Mouse (Mus musculus): ENCODE results near the gene Ntn4. TPM values are rescaled to one million over a fixed set of nuclear protein-coding genes. Genes with fewer than 3 reads are reported as not detected.

Gene Ntn4
- polyA plus RNA-seq (2012): not detected in 2 replicates

DNA sequence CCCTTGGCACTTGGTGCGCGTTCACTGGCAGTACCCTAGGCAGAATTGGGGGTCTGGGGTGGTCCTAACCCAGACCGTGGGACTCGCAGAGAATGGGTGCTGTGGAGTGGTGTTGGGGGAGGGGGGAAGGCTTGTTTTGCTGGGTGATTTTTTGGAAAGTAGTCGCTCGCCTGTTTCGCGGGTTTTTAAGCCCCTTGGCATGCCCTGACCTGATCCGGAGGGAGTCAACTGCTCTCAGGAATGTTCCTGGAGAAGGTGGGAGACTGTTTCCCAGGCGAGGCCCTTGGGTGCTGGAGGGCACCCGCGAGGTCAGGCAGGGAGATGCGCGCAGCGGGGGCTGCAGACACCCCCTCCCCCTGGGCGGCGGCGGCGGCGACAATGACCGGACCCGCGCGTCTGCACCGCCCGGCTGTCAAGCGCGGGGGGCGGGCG, at the start of gene Ntn4:
Ntn4 (plus strand) TSS at position 161 of the 432 bp plus-strand sequence.
- TF ChIP-seq GATA1 (IDR thresholded peaks at IDR 0.05; ENCODE audit: low read length): no peak

DNA sequence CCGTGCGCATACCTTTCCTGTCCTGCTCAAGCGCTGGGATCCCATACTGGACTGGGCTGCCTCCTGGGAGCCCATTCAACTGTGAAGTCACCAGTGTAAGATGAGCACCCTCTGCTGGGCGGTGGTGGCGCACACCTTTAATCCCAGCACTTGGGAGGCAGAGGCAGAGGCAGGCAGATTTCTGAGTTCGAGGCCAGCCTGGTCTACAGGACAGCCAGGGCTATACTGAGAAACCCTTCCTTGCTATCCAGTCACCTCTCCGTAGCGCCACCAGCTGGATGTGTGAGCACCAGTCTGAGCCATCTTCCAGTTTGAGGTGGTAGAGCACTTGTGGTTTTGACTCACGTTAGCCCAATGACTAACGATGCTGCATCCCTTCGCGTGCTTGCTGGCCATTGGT, 48.0 kb upstream of the Ntn4 start:
- no peak for TF ChIP-seq GATA1 (IDR thresholded peaks at IDR 0.05; ENCODE audit: low read length)

DNA sequence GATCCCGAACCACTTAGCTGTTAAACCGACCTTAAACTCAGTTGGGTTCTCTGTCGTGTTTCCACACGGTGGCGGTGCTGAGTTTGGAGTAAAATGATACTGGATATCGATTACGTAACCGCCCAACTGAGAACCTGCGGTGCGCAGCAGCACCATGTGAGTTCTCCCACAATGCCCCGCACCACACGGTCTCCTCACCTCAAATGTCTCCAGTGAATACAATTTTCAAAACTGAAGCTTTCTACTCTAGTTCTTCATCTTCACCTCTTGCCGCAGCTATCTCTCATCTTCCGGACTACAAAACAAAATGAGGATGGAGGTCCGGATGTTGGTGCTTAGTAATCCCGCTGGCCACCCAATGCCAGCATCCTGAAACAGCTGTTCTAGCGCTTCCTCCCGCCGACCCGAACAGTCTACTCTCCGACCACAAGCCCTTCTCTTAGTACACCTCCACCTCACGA, 46.4 kb upstream of the Ntn4 start:
- TF ChIP-seq GATA1 (IDR thresholded peaks at IDR 0.05; ENCODE audit: low read length): no peak

DNA sequence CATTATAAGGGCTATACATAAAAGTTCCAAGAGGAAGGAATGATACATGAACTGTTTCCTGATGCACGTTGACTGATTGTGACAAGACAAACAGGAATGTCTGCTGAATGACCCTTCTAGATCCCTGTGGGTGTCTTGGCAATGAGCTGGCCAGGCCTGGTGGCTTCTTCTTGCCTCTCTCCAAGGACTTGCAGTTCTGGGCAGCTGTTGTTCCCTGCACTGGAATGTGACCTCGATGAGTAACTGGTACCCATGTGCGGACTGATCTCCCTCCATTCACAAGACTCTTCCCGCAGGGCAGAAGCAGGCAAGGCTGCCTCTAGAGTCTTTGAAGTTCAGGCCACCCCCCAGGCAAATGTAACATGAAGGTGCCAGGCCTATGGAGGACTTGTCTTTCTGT, 44.6 kb upstream of the Ntn4 start:
- no peak for TF ChIP-seq GATA1 (IDR thresholded peaks at IDR 0.05; ENCODE audit: low read length)

DNA sequence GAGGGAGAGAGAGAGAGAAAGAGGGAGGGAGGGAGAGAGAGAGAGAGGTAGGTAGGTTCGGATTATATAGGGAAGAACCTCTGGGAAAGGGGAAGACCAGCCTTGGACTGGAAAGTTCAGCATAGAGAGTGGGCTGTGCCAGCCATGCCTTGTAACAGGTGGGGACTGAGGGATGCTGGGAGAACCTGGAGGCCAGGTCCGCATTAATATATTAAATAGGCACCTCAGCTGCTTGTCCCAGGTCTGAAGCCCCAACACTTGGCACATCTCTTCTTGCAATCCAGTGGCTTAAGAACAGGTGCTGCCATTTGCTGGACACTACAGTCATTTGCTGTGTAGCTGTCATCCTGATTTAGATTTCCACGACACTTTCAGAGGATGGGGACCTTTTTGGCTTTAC, 43.8 kb upstream of the Ntn4 start:
- TF ChIP-seq GATA1 (IDR thresholded peaks at IDR 0.05; ENCODE audit: low read length): no peak

DNA sequence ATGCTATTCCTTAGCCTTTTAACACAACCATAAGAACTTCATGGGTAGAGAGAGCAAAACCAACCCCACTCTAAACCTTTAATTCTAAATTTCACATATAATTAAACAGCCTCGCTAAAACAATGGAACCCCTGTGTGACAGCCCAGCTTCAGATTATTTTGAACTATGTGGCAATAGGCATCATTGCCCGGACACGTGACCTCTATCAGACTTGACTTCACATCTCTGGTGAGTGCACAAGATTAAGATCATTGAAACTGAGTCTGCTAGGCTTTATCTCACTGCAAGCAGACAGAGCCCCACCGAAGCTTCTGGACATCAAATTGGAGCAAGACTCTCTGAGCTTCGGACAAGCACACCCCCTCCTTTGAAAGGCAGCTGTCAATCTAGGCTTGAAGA, 38.2 kb upstream of the Ntn4 start:
- TF ChIP-seq GATA1 (IDR thresholded peaks at IDR 0.05; ENCODE audit: low read length): no peak

DNA sequence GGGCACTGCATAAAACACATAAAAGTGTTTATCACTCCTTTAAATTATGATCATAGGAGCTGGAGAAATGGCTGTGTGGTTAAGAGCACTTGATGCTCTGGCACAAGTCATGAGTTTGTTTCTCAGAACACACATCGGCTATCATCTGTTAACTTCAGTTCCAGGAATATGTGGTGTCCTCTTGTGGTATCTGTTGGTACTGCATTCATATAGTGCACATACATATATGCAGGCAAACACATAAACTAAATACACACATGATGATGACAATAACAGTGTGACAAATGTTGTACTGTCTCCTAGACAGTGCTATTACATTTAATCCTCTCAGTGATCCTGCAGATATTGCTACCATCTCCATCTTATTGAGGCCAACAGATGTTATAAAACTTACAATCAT, 37.2 kb upstream of the Ntn4 start:
- TF ChIP-seq GATA1 (IDR thresholded peaks at IDR 0.05; ENCODE audit: low read length): no peak

DNA sequence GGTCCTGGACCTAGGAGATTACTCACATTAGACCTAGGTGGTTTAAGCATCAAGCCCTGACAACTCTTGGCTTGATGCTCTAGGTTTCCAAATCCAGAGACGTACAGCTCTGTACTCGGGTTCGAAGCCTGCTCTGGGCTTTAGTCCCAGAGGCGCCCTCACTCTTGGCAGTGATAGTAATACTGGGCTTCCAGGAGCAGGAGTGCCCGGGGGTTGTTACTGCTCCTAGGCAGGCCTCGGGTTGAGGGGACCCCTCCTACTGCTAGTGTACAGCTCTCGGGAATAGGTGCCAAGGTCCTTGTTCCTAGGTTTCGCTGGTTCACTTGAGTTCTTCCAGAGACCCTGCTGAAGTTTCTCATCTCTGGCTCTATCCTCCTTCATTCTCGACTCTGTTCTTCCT, 34.2 kb upstream of the Ntn4 start:
- no peak for TF ChIP-seq GATA1 (IDR thresholded peaks at IDR 0.05; ENCODE audit: low read length)

DNA sequence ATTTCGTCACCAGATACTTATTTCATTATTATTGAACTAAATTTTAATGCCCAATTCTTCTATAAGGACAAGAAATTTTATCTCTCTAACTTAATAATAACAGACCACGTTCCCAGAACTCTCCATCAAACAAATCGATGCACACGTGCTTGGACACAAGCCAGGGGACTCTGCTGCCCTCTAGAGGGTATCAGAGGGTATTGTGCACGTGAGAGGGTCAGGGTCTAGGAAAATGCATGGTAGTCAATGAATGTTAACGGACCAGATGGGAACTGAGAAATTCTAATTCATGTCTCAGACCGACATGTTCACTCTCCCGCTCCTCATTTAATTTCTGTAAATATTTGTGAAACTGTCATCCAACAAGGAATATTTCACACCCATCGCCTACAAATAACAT, 32.4 kb upstream of the Ntn4 start:
- no peak for TF ChIP-seq GATA1 (IDR thresholded peaks at IDR 0.05; ENCODE audit: low read length)

DNA sequence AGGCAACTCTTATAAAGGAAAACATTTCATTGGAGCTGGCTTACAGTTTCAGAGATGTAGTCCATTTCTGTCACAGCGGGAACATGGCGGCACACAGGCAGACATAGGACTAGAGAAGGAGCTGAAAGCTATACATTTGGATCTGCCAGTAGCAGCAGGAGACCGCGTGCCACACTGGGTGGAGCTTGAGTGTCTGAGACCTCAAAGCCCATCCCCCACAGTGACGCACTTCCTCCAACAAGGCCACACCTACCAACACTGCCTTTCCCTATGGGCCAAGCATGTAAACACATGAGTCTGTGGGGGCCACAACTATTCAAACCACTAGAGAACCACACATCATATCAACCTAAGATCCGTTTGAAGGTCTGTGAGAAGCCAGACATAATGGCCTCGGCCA, 31.2 kb upstream of the Ntn4 start:
- no peak for TF ChIP-seq GATA1 (IDR thresholded peaks at IDR 0.05; ENCODE audit: low read length)

DNA sequence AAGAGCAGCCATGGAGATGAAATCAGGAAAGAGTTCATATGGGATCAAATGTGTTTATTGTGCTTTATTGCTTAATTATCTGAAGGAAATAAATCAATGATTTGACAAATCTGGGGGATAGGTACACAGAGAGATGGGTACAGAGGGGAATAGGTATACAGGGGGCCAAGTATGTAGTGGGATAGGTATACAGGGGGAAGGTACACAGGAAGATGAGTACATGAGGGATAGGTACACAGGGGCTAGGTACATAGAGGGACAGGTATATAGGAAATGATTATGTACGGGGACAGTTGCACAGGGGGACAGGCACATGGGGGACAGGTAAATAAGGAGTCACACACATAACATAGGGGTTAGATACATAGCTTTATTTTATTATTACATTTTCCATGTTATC, 29.6 kb upstream of the Ntn4 start:
- no peak for TF ChIP-seq GATA1 (IDR thresholded peaks at IDR 0.05; ENCODE audit: low read length)

DNA sequence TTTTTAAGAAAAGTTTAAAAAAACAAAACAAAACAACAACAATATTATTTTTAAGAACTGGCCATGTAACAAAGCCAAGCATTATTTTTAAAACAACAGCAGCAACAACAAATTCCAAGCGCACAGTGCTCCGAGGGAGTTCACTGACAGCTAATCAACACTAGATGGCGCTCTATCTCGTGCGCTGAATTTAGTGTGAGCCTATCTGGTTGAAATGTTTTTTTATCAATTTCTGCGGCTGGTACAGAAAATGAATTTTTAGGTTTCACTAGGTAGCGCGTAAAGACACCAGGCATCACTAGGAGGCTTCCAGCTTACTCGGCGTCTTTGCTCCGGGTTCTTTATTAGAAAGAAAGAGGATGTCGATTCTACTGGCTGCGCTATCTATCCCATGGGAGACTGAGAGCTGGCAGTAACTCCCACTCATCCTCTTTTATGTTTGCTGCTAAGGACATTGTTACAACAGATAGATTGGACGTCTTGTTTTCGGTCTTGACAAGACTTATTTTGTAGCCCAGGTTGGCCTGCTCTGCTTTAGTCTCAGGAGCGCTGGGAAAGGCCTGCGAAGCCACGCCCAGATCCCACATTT, 29.0 kb upstream of the Ntn4 start:
- no peak for TF ChIP-seq GATA1 (IDR thresholded peaks at IDR 0.05; ENCODE audit: low read length)

DNA sequence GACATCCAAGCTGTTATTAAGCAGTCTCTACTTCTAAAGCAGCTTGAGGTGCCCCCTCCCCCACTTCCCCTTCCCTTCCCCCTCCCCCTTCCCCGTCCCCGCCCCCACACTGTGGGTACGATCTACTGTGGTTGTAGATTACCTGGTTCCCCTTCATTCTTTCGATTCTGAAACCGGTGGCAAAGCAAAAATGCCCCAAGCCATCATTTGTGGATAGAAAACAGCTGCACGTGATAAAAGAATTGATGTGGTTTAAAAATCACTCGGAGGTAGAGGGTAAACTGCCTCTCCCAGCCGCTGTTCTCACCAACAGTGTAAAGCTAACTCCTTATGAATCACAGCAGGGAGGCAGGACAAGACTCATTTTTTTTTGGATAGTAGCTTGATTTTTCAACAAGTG, 25.6 kb upstream of the Ntn4 start:
- no peak for TF ChIP-seq GATA1 (IDR thresholded peaks at IDR 0.05; ENCODE audit: low read length)

DNA sequence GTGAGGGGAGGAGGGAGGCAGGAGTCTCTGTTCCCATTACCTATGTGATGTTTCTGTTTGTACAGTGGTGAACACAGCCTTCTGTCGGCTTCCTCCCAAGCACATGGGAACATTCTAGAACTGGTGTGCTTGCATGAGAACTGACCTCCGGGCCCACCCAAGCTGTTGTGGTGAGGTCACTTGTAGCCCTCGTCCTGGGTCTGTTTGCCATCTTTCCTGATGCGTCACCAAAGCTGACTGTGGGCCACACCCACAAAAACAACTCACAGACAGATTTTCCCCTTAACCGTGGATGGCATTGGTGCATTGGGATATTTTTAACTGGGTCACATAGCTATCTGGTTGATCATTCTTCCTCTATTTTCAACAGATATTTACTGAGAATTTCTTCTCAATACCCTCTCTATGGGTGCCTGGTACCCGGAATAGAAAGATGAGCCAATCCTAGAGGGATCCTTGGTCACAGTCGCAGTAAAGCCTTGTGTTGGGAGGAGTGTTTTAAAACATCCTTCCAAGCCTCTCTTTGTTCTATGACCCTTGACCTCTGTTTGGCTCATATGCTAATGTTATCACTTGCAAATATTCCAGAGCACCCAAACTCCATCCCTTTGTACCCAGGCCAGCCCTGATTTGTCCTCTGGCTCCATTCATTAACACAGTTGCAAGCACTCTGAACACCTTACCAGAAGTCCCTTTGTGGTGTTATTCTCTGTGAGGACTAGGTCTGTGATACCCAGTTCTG, 19.9 kb upstream of the Ntn4 start:
- no peak for TF ChIP-seq GATA1 (IDR thresholded peaks at IDR 0.05; ENCODE audit: low read length)

DNA sequence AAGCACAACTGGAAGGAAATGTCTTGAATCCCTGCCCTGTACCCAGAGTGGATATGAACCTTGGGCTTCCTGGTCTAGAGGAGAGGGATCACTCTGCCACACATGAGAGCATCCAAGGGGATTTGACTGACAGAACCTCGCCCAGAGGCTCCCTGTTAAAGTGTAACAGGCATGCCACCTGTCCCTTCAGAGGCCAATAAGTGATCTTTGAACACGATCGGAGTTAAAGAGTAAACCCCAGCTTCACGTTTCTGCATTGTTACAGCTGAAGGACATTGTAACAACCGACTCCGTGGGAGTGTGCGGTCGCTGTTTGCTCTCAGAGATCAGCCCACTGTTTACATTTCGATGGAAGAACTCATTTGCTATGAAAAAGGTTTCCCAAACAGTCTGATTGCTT, 16.8 kb upstream of the Ntn4 start:
- no peak for TF ChIP-seq GATA1 (IDR thresholded peaks at IDR 0.05; ENCODE audit: low read length)

DNA sequence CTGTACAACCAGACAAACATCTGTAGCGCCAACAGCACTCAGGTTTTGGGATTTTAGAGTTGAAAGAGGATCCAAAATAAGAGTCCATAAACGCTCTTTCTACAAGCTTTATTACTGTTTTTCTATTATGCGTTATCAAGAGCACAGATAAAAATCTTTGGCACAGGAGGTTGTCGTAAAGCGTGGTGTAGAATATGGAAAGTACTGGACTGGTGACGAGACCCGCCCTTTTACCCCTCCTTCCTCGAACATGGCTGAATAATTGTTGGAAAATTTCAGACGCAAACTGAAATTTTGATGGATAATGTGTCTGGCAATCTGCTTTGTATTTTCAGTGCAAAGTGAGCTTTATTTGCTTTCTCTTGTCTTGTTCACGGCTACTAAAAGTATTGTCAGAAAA, 16.3 kb upstream of the Ntn4 start:
- no peak for TF ChIP-seq GATA1 (IDR thresholded peaks at IDR 0.05; ENCODE audit: low read length)

DNA sequence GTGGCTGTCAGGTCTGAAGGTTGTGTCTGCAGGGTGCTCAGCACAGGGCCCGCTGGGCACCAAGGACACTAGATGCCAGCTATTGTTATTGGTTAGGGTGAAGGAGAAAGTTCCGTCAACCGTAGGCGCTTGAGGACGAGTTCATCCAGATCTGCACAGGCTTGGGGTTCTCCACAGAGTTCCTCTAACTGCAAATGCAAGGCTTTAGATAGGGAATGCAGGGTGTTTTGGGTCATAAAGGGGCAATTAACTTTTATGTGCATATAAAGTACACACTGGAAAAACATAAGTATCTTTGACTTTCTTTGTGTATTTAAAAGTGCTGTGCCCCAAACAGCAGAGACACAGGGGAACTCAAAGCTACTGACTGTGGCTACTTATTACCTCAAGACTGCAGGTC, 10.2 kb upstream of the Ntn4 start:
- TF ChIP-seq GATA1 (IDR thresholded peaks at IDR 0.05; ENCODE audit: low read length): no peak
